Mouse (Mus musculus): Measurements from ENCODE around the gene Mrtfa. TPM values are rescaled to one million over a fixed set of nuclear protein-coding genes. Genes with fewer than 3 reads are reported as not detected.

The Mrtfa gene
- polyA plus RNA-seq, 1 experiment from 2014 or later: 29.3 TPM

- WGBS: 81% methylated on average over 2 of the region's 2 CpGs
- ATAC-seq: no peak
- H3K9me3 ChIP-seq (replicated peaks; ENCODE audit: control insufficient read depth, low read length, poor library complexity, severe bottlenecking): no peaks in the 10 kb centered on the region
Observed at GRCm38 (mm10) chr15:81156453-81156852, 34.1 kb downstream of the Mrtfa start.

GRCm38 (mm10) chr15:81155845-81156244 lies 34.7 kb downstream of the Mrtfa start:
- no peak for ATAC-seq
- Histone ChIP-seq H3K4me3 (ENCODE audit: low read depth, low read length) (no peak overlapping the region), H3K27ac (ENCODE audit: low read length) (no peak overlapping the region), H3K9ac (ENCODE audit: low read depth, low read length) (no peak overlapping the region), H3K27me3 (ENCODE audit: control insufficient read depth, insufficient read depth, low read depth, low read length) (no peaks in the 10 kb centered on the region), H3K9me3 (replicated peaks; ENCODE audit: control insufficient read depth, low read length, poor library complexity, severe bottlenecking) (no peaks in the 10 kb centered on the region), H3K36me3 (ENCODE audit: control insufficient read depth, insufficient read depth, low read length) (no peaks in the 10 kb centered on the region), H3K4me1 (ENCODE audit: control insufficient read depth, insufficient read depth, low read length) (no peaks in the 10 kb centered on the region), H3K4me2 (ENCODE audit: low read length) (no peak overlapping the region)
- 97% methylated on average over 3 of the region's 3 CpGs for whole genome bisulfite sequencing

More at GRCm38 (mm10) chr15:81156453-81156852, 34.1 kb downstream of the Mrtfa start:
- no peak overlapping the region for H3K9ac ChIP-seq (ENCODE audit: low read depth, low read length)
- no peaks in the 10 kb centered on the region for H3K36me3 ChIP-seq (ENCODE audit: control insufficient read depth, insufficient read depth, low read length)
- H3K4me2 ChIP-seq (ENCODE audit: low read length): no peak overlapping the region
- no peak overlapping the region for H3K4me3 ChIP-seq (ENCODE audit: low read depth, low read length)
- H3K27me3 ChIP-seq (ENCODE audit: control insufficient read depth, insufficient read depth, low read depth, low read length): no peaks in the 10 kb centered on the region
- no peak overlapping the region for H3K27ac ChIP-seq (ENCODE audit: low read length)
- no peaks in the 10 kb centered on the region for H3K4me1 ChIP-seq (ENCODE audit: control insufficient read depth, insufficient read depth, low read length)

- Histone ChIP-seq H3K4me3 (ENCODE audit: low read depth, low read length) (no peak overlapping the region), H3K4me1 (ENCODE audit: control insufficient read depth, insufficient read depth, low read length) (no peaks in the 10 kb centered on the region), H3K9ac (ENCODE audit: low read depth, low read length) (no peak overlapping the region), H3K36me3 (ENCODE audit: control insufficient read depth, insufficient read depth, low read length) (no peaks in the 10 kb centered on the region), H3K27ac (ENCODE audit: low read length) (no peak overlapping the region), H3K9me3 (replicated peaks; ENCODE audit: control insufficient read depth, low read length, poor library complexity, severe bottlenecking) (no peaks in the 10 kb centered on the region), H3K4me2 (ENCODE audit: low read length) (no peak overlapping the region), H3K27me3 (ENCODE audit: control insufficient read depth, insufficient read depth, low read depth, low read length) (no peaks in the 10 kb centered on the region)
- ATAC-seq: no peak
- WGBS: 77% methylated on average over 2 of the region's 2 CpGs
Observed at GRCm38 (mm10) chr15:81154846-81155624, 35.5 kb downstream of the Mrtfa start.

DNA sequence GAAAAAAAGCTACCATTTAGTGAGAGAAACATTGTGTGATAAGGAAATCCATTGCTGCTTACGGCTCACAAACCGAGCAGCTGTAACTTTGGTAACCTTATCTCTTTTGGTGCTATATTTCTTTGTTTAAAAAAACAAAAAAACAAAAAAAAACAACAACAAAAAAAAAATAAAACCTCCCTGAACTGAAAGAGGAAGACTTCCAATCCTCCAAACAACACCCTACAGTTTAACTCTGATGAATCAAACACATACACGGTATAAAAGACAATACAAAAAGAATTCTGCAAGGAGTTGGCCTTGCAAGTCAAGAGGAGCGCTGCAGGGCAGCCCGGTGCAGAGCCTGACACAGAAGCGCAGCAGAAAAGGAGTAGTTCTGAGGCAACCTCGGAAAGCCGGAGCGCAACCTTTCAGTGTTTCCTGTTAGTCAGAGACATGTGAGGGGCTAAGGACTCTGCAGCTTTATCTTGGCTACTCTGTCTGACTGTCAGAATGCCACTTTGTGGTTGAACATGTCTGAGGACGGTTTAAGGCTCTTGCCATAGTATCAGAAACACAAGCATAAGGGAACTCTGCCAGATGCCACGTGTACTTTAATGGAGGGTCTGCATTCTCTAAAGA lies 48.5 kb downstream of the Mrtfa start:
- Histone ChIP-seq H3K27ac (ENCODE audit: low read length) (no peak overlapping the region), H3K27me3 (ENCODE audit: control insufficient read depth, insufficient read depth, low read depth, low read length) (no peaks in the 10 kb centered on the region), H3K36me3 (ENCODE audit: control insufficient read depth, insufficient read depth, low read length) (no peaks in the 10 kb centered on the region), H3K4me2 (ENCODE audit: low read length) (no peak overlapping the region), H3K9me3 (replicated peaks; ENCODE audit: control insufficient read depth, low read length, poor library complexity, severe bottlenecking) (no peaks in the 10 kb centered on the region), H3K4me1 (ENCODE audit: control insufficient read depth, insufficient read depth, low read length) (peaks cover 5% of the 10 kb centered on the region), H3K4me3 (ENCODE audit: low read depth, low read length) (no peak overlapping the region), H3K9ac (ENCODE audit: low read depth, low read length) (no peak overlapping the region)
- WGBS: 65% methylated on average over 11 of the region's 11 CpGs
- no peak for ATAC-seq

DNA sequence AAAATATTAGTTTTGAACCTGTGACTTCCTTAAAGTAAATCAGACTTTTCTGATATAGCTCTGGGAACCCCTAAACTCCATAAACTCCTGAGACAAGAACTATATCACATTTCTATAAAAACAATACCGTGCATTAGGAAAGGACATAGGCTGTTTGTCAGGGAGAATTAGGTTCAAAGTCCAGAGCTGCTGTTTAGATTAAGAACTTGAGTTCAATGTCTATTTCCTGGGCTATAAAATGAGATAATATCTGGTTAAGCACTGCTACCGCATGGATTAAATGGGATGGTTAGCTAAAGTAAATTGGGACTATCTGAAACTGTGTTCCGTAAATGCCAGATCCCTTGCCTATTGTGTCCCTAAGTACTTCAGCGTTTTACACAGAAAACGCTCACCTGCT lies 50.6 kb downstream of the Mrtfa start:
- H3K9me3 ChIP-seq (replicated peaks; ENCODE audit: control insufficient read depth, low read length, poor library complexity, severe bottlenecking): no peaks in the 10 kb centered on the region
- no peak overlapping the region for H3K4me2 ChIP-seq (ENCODE audit: low read length)
- 75% methylated on average over 5 of the region's 5 CpGs for WGBS
- H3K4me3 ChIP-seq (ENCODE audit: low read depth, low read length): no peak overlapping the region
- H3K27me3 ChIP-seq (ENCODE audit: control insufficient read depth, insufficient read depth, low read depth, low read length): no peaks in the 10 kb centered on the region
- peaks cover 5% of the 10 kb centered on the region for H3K4me1 ChIP-seq (ENCODE audit: control insufficient read depth, insufficient read depth, low read length)
- H3K36me3 ChIP-seq (ENCODE audit: control insufficient read depth, insufficient read depth, low read length): no peaks in the 10 kb centered on the region
- ATAC-seq: no peak
- no peak overlapping the region for H3K9ac ChIP-seq (ENCODE audit: low read depth, low read length)
- H3K27ac ChIP-seq (ENCODE audit: low read length): no peak overlapping the region

DNA sequence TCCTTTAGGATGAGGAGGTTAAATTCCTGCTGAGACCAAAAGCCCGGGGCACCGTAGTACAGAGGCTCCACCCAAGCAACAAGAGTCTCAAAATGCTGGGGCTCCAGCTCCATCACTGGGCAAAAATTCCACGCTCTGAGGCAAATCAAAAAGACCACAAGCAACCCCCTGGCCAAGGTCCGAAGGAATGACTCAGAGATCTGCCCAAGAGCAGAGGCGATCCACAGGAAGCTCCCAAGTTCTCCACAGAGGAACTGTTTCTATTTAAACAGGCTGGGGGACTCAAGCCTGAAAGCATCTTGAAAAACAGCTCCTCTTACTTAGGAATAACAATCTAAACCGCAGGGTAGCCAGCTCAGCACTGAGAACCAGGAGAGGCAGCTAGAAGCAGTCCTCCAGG lies 53.3 kb downstream of the Mrtfa start:
- 21% methylated on average over 6 of the region's 6 CpGs for WGBS
- Histone ChIP-seq H3K27ac (ENCODE audit: low read length) (no peak overlapping the region), H3K4me1 (ENCODE audit: control insufficient read depth, insufficient read depth, low read length) (peaks cover 7% of the 10 kb centered on the region), H3K4me2 (ENCODE audit: low read length) (no peak overlapping the region), H3K9me3 (replicated peaks; ENCODE audit: control insufficient read depth, low read length, poor library complexity, severe bottlenecking) (no peaks in the 10 kb centered on the region), H3K4me3 (ENCODE audit: low read depth, low read length) (no peak overlapping the region), H3K9ac (ENCODE audit: low read depth, low read length) (no peak overlapping the region), H3K36me3 (ENCODE audit: control insufficient read depth, insufficient read depth, low read length) (no peaks in the 10 kb centered on the region), H3K27me3 (ENCODE audit: control insufficient read depth, insufficient read depth, low read depth, low read length) (no peaks in the 10 kb centered on the region)
- ATAC-seq: no peak

GRCm38 (mm10) chr15:81133781-81134180 lies 56.8 kb downstream of the Mrtfa start:
- Histone ChIP-seq H3K9ac (ENCODE audit: low read depth, low read length) (no peak overlapping the region), H3K9me3 (replicated peaks; ENCODE audit: control insufficient read depth, low read length, poor library complexity, severe bottlenecking) (no peaks in the 10 kb centered on the region), H3K27ac (ENCODE audit: low read length) (no peak overlapping the region), H3K27me3 (ENCODE audit: control insufficient read depth, insufficient read depth, low read depth, low read length) (no peaks in the 10 kb centered on the region), H3K4me1 (ENCODE audit: control insufficient read depth, insufficient read depth, low read length) (peaks cover 5% of the 10 kb centered on the region; the same call in 1 of the 2 replicates), H3K36me3 (ENCODE audit: control insufficient read depth, insufficient read depth, low read length) (no peaks in the 10 kb centered on the region), H3K4me2 (ENCODE audit: low read length) (no peak overlapping the region), H3K4me3 (ENCODE audit: low read depth, low read length) (no peak overlapping the region)
- WGBS: 92% methylated on average over 2 of the region's 2 CpGs
- ATAC-seq: no peak

DNA sequence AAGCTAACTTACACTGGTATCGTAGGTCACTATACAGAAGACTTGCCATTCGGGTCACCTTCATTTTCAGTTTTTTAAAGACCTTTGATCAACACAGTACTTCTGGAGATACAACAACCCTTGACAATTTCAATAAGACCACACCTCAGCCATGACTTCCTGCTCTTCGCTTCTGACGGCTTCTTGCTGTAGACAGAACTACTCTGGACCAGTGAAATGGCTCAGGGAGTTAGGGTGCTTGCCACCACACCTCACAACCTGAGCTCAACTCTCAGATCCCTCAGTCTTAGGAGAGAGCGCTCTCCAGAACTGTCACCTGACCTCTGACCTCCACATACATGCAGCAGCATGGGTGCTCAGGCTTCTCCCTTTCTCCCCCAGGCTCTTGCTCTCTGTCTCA lies 59.4 kb downstream of the Mrtfa start:
- Histone ChIP-seq H3K9me3 (replicated peaks; ENCODE audit: control insufficient read depth, low read length, poor library complexity, severe bottlenecking) (no peaks in the 10 kb centered on the region), H3K36me3 (ENCODE audit: control insufficient read depth, insufficient read depth, low read length) (no peaks in the 10 kb centered on the region), H3K4me3 (ENCODE audit: low read depth, low read length) (no peak overlapping the region), H3K4me1 (ENCODE audit: control insufficient read depth, insufficient read depth, low read length) (peaks cover 5% of the 10 kb centered on the region; the same call in 1 of the 2 replicates), H3K27me3 (ENCODE audit: control insufficient read depth, insufficient read depth, low read depth, low read length) (no peaks in the 10 kb centered on the region), H3K27ac (ENCODE audit: low read length) (no peak overlapping the region), H3K4me2 (ENCODE audit: low read length) (no peak overlapping the region), H3K9ac (ENCODE audit: low read depth, low read length) (no peak overlapping the region)
- 94% methylated on average over 5 of the region's 5 CpGs for WGBS
- ATAC-seq: no peak

GRCm38 (mm10) chr15:81129970-81130369 lies 60.6 kb downstream of the Mrtfa start:
- no peak for ATAC-seq
- 84% methylated on average over 8 of the region's 8 CpGs for WGBS

More at GRCm38 (mm10) chr15:81129970-81130369, 60.6 kb downstream of the Mrtfa start:
- Histone ChIP-seq H3K27ac (ENCODE audit: low read length) (no peak overlapping the region), H3K9me3 (replicated peaks; ENCODE audit: control insufficient read depth, low read length, poor library complexity, severe bottlenecking) (no peaks in the 10 kb centered on the region), H3K27me3 (ENCODE audit: control insufficient read depth, insufficient read depth, low read depth, low read length) (no peaks in the 10 kb centered on the region), H3K9ac (ENCODE audit: low read depth, low read length) (no peak overlapping the region), H3K36me3 (ENCODE audit: control insufficient read depth, insufficient read depth, low read length) (no peaks in the 10 kb centered on the region), H3K4me1 (ENCODE audit: control insufficient read depth, insufficient read depth, low read length) (peaks cover 5% of the 10 kb centered on the region; the same call in 1 of the 2 replicates), H3K4me2 (ENCODE audit: low read length) (no peak overlapping the region), H3K4me3 (ENCODE audit: low read depth, low read length) (no peak overlapping the region)
